Mouse (Mus musculus) intestine, postnatal 0 days (tissue): Measurements from ENCODE around the gene 1700023F06Rik. TPM values are rescaled to one million over a fixed set of nuclear protein-coding genes. Genes with fewer than 3 reads are reported as not detected.

Experiments
- ATAC-seq: fragments of 200-750 bp; cut with Nextera tagmentation; 2 replicates; pipeline ENCODE4 v1.8.0; 2017; ENCODE audit warnings: mild to moderate bottlenecking, moderate TSS enrichment, moderate library complexity
- H3K27ac ChIP-seq: fragments of 300-500 bp; sonication (generic); 2 replicates; pipeline ENCODE4 v1.5.1; 2014; ENCODE audit warnings: mild to moderate bottlenecking, low read depth, low read length, moderate library complexity
- H3K27me3 ChIP-seq: fragments of 300-500 bp; sonication (generic); replicated peaks from 2 replicates; pipeline ENCODE4 v1.6.1; 2014; ENCODE audit warnings: low read length, mixed read lengths; ENCODE audit not compliant: control insufficient read depth, insufficient read depth
- H3K36me3 ChIP-seq: fragments of 300-500 bp; sonication (generic); 2 replicates; pipeline ENCODE4 v1.6.1; 2014; ENCODE audit warnings: mild to moderate bottlenecking, moderate library complexity; ENCODE audit not compliant: control insufficient read depth, insufficient read depth
- H3K4me1 ChIP-seq: fragments of 300-500 bp; sonication (generic); replicated peaks from 2 replicates; pipeline ENCODE4 v1.6.1; 2014; ENCODE audit warnings: antibody characterized with exemption, low read length, mixed read lengths; ENCODE audit not compliant: control insufficient read depth, insufficient read depth
- H3K4me2 ChIP-seq: fragments of 300-500 bp; sonication (generic); replicated peaks from 2 replicates; pipeline ENCODE4 v1.6.1; 2014; ENCODE audit warnings: low read depth, mild to moderate bottlenecking, moderate library complexity
- H3K4me3 ChIP-seq: fragments of 300-500 bp; sonication (generic); 2 replicates; pipeline ENCODE4 v1.5.1; 2014; ENCODE audit warnings: low read depth, low read length
- H3K9ac ChIP-seq: fragments of 300-500 bp; sonication (generic); 2 replicates; pipeline ENCODE4 v1.6.1; 2014; ENCODE audit warnings: mild to moderate bottlenecking, low read depth, low read length
- H3K9me3 ChIP-seq: fragments of 300-500 bp; sonication (generic); 2 replicates; pipeline ENCODE4 v1.6.1; 2016; ENCODE audit warnings: mixed run types; ENCODE audit not compliant: control insufficient read depth
- CTCF ChIP-seq: sonication (generic); IDR thresholded peaks from 2 replicates; pipeline ENCODE4 v1.5.1; 2016; ENCODE audit warnings: low read depth, mild to moderate bottlenecking, control low read depth, antibody characterized with exemption, moderate library complexity
- WGBS: fragments of 180-500 bp; shearing (Covaris S2); extraction: QIAGEN DNeasy Blood & Tissue Kit; methylation state at CpG from one replicate; pipeline ENCODE4 v1.1.7; 2014; 5-methylcytosine and 5-hydroxymethylcytosine counted together
- polyA plus RNA-seq: library from polyadenylated mRNA; unstranded; fragments of >200 nt; fragmentation: Nextera tagmentation; extraction: Ambion mirVana; gene quantifications from 2 replicates; pipeline ENCODE4 v1.2.1, GENCODE M21; 2015

Gene 1700023F06Rik
- polyA plus RNA-seq, 1 experiment from 2014 or later = 0.77 TPM

GRCm38 (mm10) chr11:103175688-103176442, 32.5 kb downstream of the 1700023F06Rik start:
- Histone ChIP-seq H3K4me2 (no peak overlapping the region), H3K27ac (no peak overlapping the region), H3K9me3 (no peaks in the 10 kb centered on the region), H3K4me1 (no peaks in the 10 kb centered on the region; the same call in 1 of the 2 replicates), H3K9ac (no peak overlapping the region), H3K36me3 (no peaks in the 10 kb centered on the region), H3K27me3 (peaks cover 10% of the 10 kb centered on the region; the same call in 1 of the 2 replicates), H3K4me3 (no peak overlapping the region)
- no peak for TF ChIP-seq CTCF
- WGBS = 72% methylated on average over 14 of the region's 14 CpGs
- no peak for ATAC-seq

GRCm38 (mm10) chr11:103174891-103175391, 33.4 kb downstream of the 1700023F06Rik start:
- H3K4me3 ChIP-seq = no peak overlapping the region
- no peak overlapping the region for H3K27ac ChIP-seq

GRCm38 (mm10) chr11:103174411-103174832, 33.9 kb downstream of the 1700023F06Rik start:
- no peak for TF ChIP-seq CTCF
- WGBS = 78% methylated on average over 5 of the region's 5 CpGs
- no peak overlapping the region for H3K9ac ChIP-seq
- H3K27me3 ChIP-seq = peaks cover 24% of the 10 kb centered on the region
- H3K4me2 ChIP-seq = no peak overlapping the region
- no peak overlapping the region for H3K27ac ChIP-seq
- no peaks in the 10 kb centered on the region for H3K36me3 ChIP-seq
- no peaks in the 10 kb centered on the region for H3K9me3 ChIP-seq
- H3K4me1 ChIP-seq = peaks cover 5% of the 10 kb centered on the region; the same call in 1 of the 2 replicates
- no peak overlapping the region for H3K4me3 ChIP-seq
- ATAC-seq = no peak

More at GRCm38 (mm10) chr11:103174891-103175391, 33.4 kb downstream of the 1700023F06Rik start:
- TF ChIP-seq CTCF = no peak
- Histone ChIP-seq H3K9ac (no peak overlapping the region), H3K4me2 (no peak overlapping the region), H3K9me3 (no peaks in the 10 kb centered on the region), H3K36me3 (no peaks in the 10 kb centered on the region), H3K27me3 (peaks cover 19% of the 10 kb centered on the region), H3K4me1 (peaks cover 5% of the 10 kb centered on the region; the same call in 1 of the 2 replicates)
- WGBS = 55% methylated on average over 8 of the region's 8 CpGs
- no peak for ATAC-seq

- Histone ChIP-seq H3K4me1 (peaks cover 5% of the 10 kb centered on the region; the same call in 1 of the 2 replicates), H3K9ac (no peak overlapping the region), H3K36me3 (no peaks in the 10 kb centered on the region), H3K4me2 (no peak overlapping the region), H3K4me3 (no peak overlapping the region), H3K27me3 (peaks cover 27% of the 10 kb centered on the region), H3K9me3 (no peaks in the 10 kb centered on the region), H3K27ac (no peak overlapping the region)
- no peak for TF ChIP-seq CTCF
- 93% methylated on average over 11 of the region's 11 CpGs for WGBS
- no peak for ATAC-seq
Measured at GRCm38 (mm10) chr11:103173771-103174344, 34.5 kb downstream of the 1700023F06Rik start.

- WGBS = 78% methylated on average over 7 of the region's 7 CpGs
- no peak overlapping the region for H3K4me3 ChIP-seq
- no peak overlapping the region for H3K27ac ChIP-seq
- no peak overlapping the region for H3K4me2 ChIP-seq
- peaks cover 27% of the 10 kb centered on the region for H3K27me3 ChIP-seq
- H3K4me1 ChIP-seq = peaks cover 5% of the 10 kb centered on the region; the same call in 1 of the 2 replicates
- no peak overlapping the region for H3K9ac ChIP-seq
- TF ChIP-seq CTCF = no peak
- ATAC-seq = no peak
- no peaks in the 10 kb centered on the region for H3K36me3 ChIP-seq
- H3K9me3 ChIP-seq = no peaks in the 10 kb centered on the region
Measured at GRCm38 (mm10) chr11:103173041-103173770, 35.2 kb downstream of the 1700023F06Rik start.
